Mouse (Mus musculus) yolk sac, embryonic 10.5 days (tissue): ENCODE measurements around the gene Pusl1.

ENCODE experiments used
- DNase-seq: peaks from one replicate; pipeline ENCODE4 v3.0.0-alpha.2; 2017; ENCODE audit warnings: low spot score

The Pusl1 gene

GRCm38 (mm10) chr4:155841651-155842270 is 49.8 kb downstream of the Pusl1 start:
- DNase-seq, result no peak

- DNase-seq, result peak; percentile 64
Measured at GRCm38 (mm10) chr4:155841003-155841454, 50.6 kb downstream of the Pusl1 start.

DNA sequence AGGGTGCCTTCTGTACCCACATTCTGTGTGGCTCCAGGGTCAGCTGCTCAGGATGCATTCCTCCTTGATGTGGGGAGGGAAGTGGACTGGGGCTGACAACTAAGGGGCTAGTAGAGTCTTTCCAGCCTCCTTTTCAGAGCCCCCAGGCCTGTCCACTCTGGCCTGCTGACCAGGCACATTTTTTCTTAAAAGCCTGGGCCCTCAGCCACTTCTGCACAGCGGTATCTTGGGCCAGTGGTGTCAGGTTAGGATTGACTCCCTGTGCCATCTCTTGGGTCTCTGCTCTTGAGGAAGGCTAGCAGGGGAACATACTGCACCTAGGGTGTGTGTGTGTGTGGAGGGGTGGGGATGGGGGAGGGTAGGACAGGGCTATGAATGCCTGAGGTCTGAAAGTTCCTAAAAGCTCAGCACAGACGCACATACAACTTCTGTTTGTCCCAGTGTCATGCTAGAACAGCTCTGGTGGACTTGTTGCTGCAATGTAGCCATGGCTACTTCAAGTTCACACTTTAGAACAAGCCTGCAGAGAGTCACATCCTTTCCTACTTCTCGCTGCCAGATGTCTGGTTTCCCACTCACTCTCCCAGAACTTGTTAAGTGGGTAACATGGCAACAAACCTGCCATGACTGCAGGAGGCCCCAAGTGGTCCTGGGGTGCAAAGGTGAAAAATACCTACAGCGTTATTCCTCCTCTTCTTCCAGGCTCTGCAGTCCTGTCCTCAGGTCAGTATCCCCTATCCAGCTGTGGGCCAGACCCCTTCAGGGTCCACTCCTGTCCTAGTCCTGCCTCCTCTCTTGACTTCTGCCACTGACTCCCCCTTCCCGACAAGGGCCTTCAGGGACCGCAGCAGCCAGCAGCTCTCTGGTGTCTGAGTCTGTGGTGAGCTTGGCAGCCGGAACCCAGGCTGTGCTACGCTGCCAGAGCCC is 51.2 kb downstream of the Pusl1 start:
- DNase-seq, result no peak

DNA sequence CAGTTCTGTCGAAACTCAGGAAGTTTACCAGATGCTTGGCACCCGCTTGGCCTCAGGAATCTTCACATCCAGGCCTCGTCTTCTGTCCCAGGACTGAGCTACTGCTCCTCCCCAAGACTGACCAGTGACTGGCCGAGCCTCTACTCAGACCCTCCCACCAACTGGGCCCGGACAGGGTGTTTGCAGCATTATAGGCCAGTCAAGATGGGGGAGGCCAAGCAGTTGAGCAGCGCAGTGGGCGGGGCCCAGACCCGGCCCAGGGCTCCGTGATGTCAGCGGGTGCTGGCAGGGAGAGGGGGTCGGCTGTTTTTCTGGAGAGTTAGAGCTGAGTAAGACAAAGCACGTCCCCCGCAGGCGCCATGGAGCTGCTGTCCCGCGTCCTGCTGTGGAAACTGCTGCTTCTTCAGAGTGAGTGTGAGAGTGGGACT is 52.1 kb downstream of the Pusl1 start, which contains the start of gene Mxra8:
Gene Mxra8, plus strand, starts transcription at position 198 of the 428 bp plus-strand sequence.
- peak; percentile 88 for DNase-seq

DNA sequence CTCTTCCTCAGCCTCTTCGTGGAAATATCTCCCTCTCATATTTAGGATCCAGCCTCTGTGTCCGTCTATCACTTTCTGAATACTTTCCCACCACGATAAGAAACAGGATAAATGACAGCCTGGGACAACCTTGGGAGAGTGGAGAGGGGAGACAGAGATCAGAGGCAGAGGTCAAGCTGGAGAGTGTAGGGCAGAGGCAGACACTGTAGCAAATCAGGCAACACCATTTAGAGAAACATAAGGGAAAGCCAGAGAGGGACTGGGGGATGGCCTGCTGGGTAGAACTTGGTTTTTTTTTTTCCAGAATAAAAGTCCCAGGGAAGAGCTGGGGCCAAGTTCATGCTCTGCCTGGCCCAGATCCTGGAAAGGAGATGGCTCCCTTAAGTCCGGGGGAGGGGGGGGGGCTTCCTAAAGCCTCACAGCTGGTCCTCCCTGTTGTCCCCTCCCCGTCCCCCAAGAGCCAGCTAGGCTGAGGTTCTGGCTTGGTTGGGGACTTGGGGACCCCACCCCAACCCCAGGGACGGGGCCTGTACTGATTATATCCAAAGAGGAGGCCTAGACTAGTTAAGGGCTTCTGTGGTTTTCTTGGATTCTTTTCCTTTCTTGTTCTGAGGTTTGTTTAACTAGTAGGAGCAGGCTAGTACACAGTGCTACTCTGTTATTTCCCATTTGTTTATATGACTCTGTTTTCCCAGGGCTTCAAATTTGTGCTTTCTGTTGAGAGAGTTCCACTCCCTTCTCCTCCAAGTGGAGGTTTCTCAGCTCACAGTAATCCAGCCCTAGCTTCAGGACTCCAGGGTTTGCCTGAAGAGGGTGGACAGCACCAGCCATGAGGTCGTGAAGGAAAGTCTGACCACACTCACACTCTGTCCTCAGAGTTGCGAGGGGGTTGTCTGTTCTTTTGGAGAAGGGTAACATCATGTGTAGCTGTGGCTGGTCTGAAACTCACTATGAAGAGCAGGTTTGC is 53.1 kb downstream of the Pusl1 start:
- DNase-seq, result no peak
